16 mouse cellular contexts compared by ENCODE assay signal in the genomic region with DNA sequence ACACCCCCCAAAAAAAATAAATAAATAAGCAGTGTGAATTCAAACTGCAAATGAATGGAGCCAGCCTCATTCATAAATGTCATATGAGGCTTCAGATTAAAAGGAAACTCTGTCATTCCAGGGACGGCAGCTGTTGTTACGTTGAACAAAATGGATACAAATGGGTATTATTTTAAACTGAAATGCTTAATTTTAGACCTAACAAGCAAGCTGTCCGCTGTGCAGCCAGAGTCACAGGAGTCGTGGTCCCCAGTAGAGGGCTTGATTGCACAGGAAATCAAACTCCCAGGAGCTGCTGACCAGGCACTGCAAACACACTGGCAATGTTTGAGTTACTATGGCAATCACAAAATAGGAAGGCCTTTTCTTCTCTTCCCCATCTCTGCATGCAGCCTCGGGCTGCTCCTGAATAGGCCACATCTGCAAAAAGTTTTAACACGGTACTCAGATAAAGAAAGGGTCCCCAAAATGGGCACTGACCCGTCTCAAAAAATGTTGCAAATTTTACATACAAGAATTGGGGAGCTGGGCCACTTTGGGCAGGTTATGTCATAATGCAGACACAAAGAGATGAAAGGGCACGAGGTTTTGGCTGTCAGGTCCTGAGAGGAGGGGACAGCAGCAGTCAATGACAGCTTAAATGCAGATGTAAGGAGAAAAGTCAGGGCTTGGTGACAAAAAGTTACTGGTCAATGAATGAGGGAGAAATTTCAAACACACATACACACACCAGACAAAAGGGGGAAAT. TPM values are rescaled to one million over a fixed set of nuclear protein-coding genes. Genes with fewer than 3 reads are reported as not detected.
DNase-seq lines count a peak whose midpoint lies in the region; ATAC-seq and TF ChIP-seq lines count a peak whose summit lies in the region.
"Had no signal": no experiment of that assay in that cellular context is flagged by ENCODE, and none has a peak within 500 bp of the region (broad histone marks: within the 10 kb centered on the region; RNA-seq: fewer than 3 reads in every experiment).

No protein-coding gene starts in this region.

- no peak overlapping the region for H3K4me3 ChIP-seq in forebrain, postnatal 0 days (ENCODE audit: low read depth, low read length)
- no peak overlapping the region for H3K4me3 ChIP-seq in forebrain, embryonic 15.5 days
- H3K4me3 ChIP-seq in midbrain, embryonic 11.5 days (ENCODE audit: low read depth, low read length), result no peak overlapping the region
- no peak overlapping the region for H3K4me3 ChIP-seq in midbrain, embryonic 15.5 days
- no peak overlapping the region for H3K4me3 ChIP-seq in hindbrain, embryonic 15.5 days
- H3K4me3 ChIP-seq in neural tube, embryonic 13.5 days, result no peak overlapping the region
- H3K4me3 ChIP-seq: heart, adult 2 months had no signal

- no peaks in the 10 kb centered on the region for H3K36me3 ChIP-seq in forebrain, postnatal 0 days (ENCODE audit: insufficient read depth)
- no peaks in the 10 kb centered on the region for H3K36me3 ChIP-seq in forebrain, embryonic 15.5 days
- H3K36me3 ChIP-seq in midbrain, embryonic 11.5 days (ENCODE audit: control insufficient read depth, insufficient read depth, low read length), result no peaks in the 10 kb centered on the region
- no peaks in the 10 kb centered on the region for H3K36me3 ChIP-seq in midbrain, embryonic 15.5 days (replicated peaks)
- no peaks in the 10 kb centered on the region for H3K36me3 ChIP-seq in hindbrain, embryonic 15.5 days
- H3K36me3 ChIP-seq in neural tube, embryonic 13.5 days, result no peaks in the 10 kb centered on the region
- H3K36me3 ChIP-seq: G1E had no signal

- no peak overlapping the region for H3K9ac ChIP-seq in forebrain, postnatal 0 days
- no peak overlapping the region for H3K9ac ChIP-seq in forebrain, embryonic 15.5 days (replicated peaks)
- peak overlapping the region; percentile 36; the same call in 1 of the 2 replicates for H3K9ac ChIP-seq in midbrain, embryonic 11.5 days (ENCODE audit: low read length)
- H3K9ac ChIP-seq in midbrain, embryonic 15.5 days, result no peak overlapping the region
- no peak overlapping the region for H3K9ac ChIP-seq in hindbrain, embryonic 15.5 days
- no peak overlapping the region for H3K9ac ChIP-seq in neural tube, embryonic 13.5 days
- H3K9ac ChIP-seq: liver, postnatal 0 days had no signal

- TF ChIP-seq CTCF in forebrain, postnatal 0 days (IDR thresholded peaks at IDR 0.05; ENCODE audit: low read depth), result no peak

- no peaks in the 10 kb centered on the region for H3K9me3 ChIP-seq in forebrain, postnatal 0 days (ENCODE audit: low read length)
- no peaks in the 10 kb centered on the region for H3K9me3 ChIP-seq in forebrain, embryonic 15.5 days
- peaks cover 3% of the 10 kb centered on the region; the same call in 1 of the 2 replicates for H3K9me3 ChIP-seq in midbrain, embryonic 11.5 days (ENCODE audit: control insufficient read depth, low read length)
- no peaks in the 10 kb centered on the region for H3K9me3 ChIP-seq in midbrain, embryonic 15.5 days
- no peaks in the 10 kb centered on the region for H3K9me3 ChIP-seq in hindbrain, embryonic 15.5 days
- H3K9me3 ChIP-seq in neural tube, embryonic 13.5 days, result no peaks in the 10 kb centered on the region
- H3K9me3 ChIP-seq: G1E had no signal

- WGBS in forebrain, postnatal 0 days, result 9% methylated on average over 8 of the region's 8 CpGs
- WGBS in forebrain, embryonic 15.5 days, result 9% methylated on average over 8 of the region's 8 CpGs
- WGBS in midbrain, embryonic 11.5 days, result 18% methylated on average over 8 of the region's 8 CpGs
- WGBS in midbrain, embryonic 15.5 days, result 9% methylated on average over 8 of the region's 8 CpGs
- 10% methylated on average over 8 of the region's 8 CpGs for WGBS in hindbrain, embryonic 15.5 days
- 10% methylated on average over 8 of the region's 8 CpGs for WGBS in neural tube, embryonic 13.5 days

- no peak overlapping the region for H3K27ac ChIP-seq in forebrain, postnatal 0 days (ENCODE audit: low read depth, low read length)
- H3K27ac ChIP-seq in forebrain, embryonic 15.5 days (replicated peaks), result no peak overlapping the region
- no peak overlapping the region for H3K27ac ChIP-seq in midbrain, embryonic 11.5 days (ENCODE audit: low read depth, low read length)
- H3K27ac ChIP-seq in midbrain, embryonic 15.5 days, result no peak overlapping the region
- no peak overlapping the region for H3K27ac ChIP-seq in hindbrain, embryonic 15.5 days (replicated peaks)
- no peak overlapping the region for H3K27ac ChIP-seq in neural tube, embryonic 13.5 days (replicated peaks)
- H3K27ac ChIP-seq: heart, adult 2 months had no signal

- ATAC-seq in forebrain, postnatal 0 days, result peak; percentile 55; the same call in 1 of the 2 replicates
- ATAC-seq in forebrain, embryonic 15.5 days (replicated peaks), result no peak
- peak; percentile 65 for ATAC-seq in midbrain, embryonic 11.5 days (ENCODE audit: low FRiP score)
- no peak for ATAC-seq in midbrain, embryonic 15.5 days (replicated peaks)
- peak; percentile 65 for ATAC-seq in hindbrain, embryonic 15.5 days (ENCODE audit: low FRiP score, low read depth)
- 0 out of 2 replicates have a peak, but pooled peaks have one; percentile 40 for ATAC-seq in neural tube, embryonic 13.5 days (ENCODE audit: low read depth)
- ATAC-seq: liver, postnatal 0 days had no signal

- no peak overlapping the region for H3K4me2 ChIP-seq in forebrain, postnatal 0 days (ENCODE audit: low read depth)
- H3K4me2 ChIP-seq in forebrain, embryonic 15.5 days (replicated peaks), result no peak overlapping the region
- H3K4me2 ChIP-seq in midbrain, embryonic 11.5 days, result no peak overlapping the region
- no peak overlapping the region for H3K4me2 ChIP-seq in midbrain, embryonic 15.5 days
- no peak overlapping the region for H3K4me2 ChIP-seq in hindbrain, embryonic 15.5 days
- H3K4me2 ChIP-seq in neural tube, embryonic 13.5 days, result no peak overlapping the region

- H3K4me1 ChIP-seq in forebrain, postnatal 0 days (ENCODE audit: insufficient read depth), result no peaks in the 10 kb centered on the region
- peaks cover 12% of the 10 kb centered on the region for H3K4me1 ChIP-seq in forebrain, embryonic 15.5 days
- peaks cover 25% of the 10 kb centered on the region for H3K4me1 ChIP-seq in midbrain, embryonic 11.5 days (ENCODE audit: control insufficient read depth, insufficient read depth, low read length)
- H3K4me1 ChIP-seq in midbrain, embryonic 15.5 days, result peaks cover 10% of the 10 kb centered on the region
- H3K4me1 ChIP-seq in hindbrain, embryonic 15.5 days (replicated peaks), result peaks cover 13% of the 10 kb centered on the region
- peaks cover 24% of the 10 kb centered on the region for H3K4me1 ChIP-seq in neural tube, embryonic 13.5 days (replicated peaks)

- peaks cover 15% of the 10 kb centered on the region for H3K27me3 ChIP-seq in forebrain, postnatal 0 days (ENCODE audit: insufficient read depth, low read length)
- H3K27me3 ChIP-seq in forebrain, embryonic 15.5 days, result peaks cover 38% of the 10 kb centered on the region
- H3K27me3 ChIP-seq in midbrain, embryonic 11.5 days (ENCODE audit: control insufficient read depth, insufficient read depth, low read length), result peaks cover 17% of the 10 kb centered on the region
- peaks cover 25% of the 10 kb centered on the region for H3K27me3 ChIP-seq in midbrain, embryonic 15.5 days (replicated peaks)
- peaks cover 29% of the 10 kb centered on the region for H3K27me3 ChIP-seq in hindbrain, embryonic 15.5 days
- H3K27me3 ChIP-seq in neural tube, embryonic 13.5 days, result peaks cover 35% of the 10 kb centered on the region

- DNase-seq in forebrain, postnatal 0 days, result peak; percentile 39
- peak; percentile 93 for DNase-seq in midbrain, embryonic 11.5 days (ENCODE audit: low spot score, missing footprints)
- DNase-seq in kidney, adult 9 months, result no peak
- no peak for DNase-seq in right cerebral cortex, postnatal 36 days (ENCODE audit: low spot score in 2 of 2)
- DNase-seq: cerebellum, adult 9-11 months; heart, adult 2 months; heart, postnatal 36 days; kidney, adult 2 months; liver, postnatal 0 days had no signal

RNA-seq across cellular contexts. Expression of a gene that starts 54.0 kb away (rescaled TPM):
- 1.2 and 3.2 TPM in 2 replicates for total RNA-seq in forebrain, postnatal 0 days (2014; rRNA removed)
- polyA plus RNA-seq in forebrain, postnatal 0 days (2015; fragmentation: Nextera tagmentation; extraction: Ambion mirVana), result 1.2 and 1.4 TPM in 2 replicates
- 2.1 and 3.3 TPM in 2 replicates for polyA plus RNA-seq in forebrain, embryonic 15.5 days (2015; fragmentation: Nextera tagmentation; extraction: Ambion mirVana)
- polyA plus RNA-seq in midbrain, embryonic 11.5 days (2014; fragmentation: Nextera tagmentation; extraction: Ambion mirVana), result 14.6 and 19.0 TPM in 2 replicates
- polyA plus RNA-seq in midbrain, embryonic 15.5 days (2015; fragmentation: Nextera tagmentation; extraction: Ambion mirVana), result 5.5 and 6.7 TPM in 2 replicates
- 7.4 and 9.3 TPM in 2 replicates for polyA plus RNA-seq in hindbrain, embryonic 15.5 days (2015; fragmentation: Nextera tagmentation; extraction: Ambion mirVana)
- polyA plus RNA-seq in neural tube, embryonic 13.5 days (2015; fragmentation: Nextera tagmentation; extraction: Ambion mirVana), result 5.3 and 7.1 TPM in 2 replicates
- total RNA-seq: G1E; heart, adult 2 months; heart, postnatal 36 days had no signal
- polyA plus RNA-seq: C2C12; G1E; heart, adult 2 months; kidney, adult 2 months; liver, postnatal 0 days; thymus, postnatal 0 days had no signal

RNA-seq across cellular contexts. Expression of a gene that starts 57.7 kb away (rescaled TPM):
- 92.1 and 126 TPM in 2 replicates for total RNA-seq in forebrain, postnatal 0 days (2014; rRNA removed)
- polyA plus RNA-seq in forebrain, postnatal 0 days (2015; fragmentation: Nextera tagmentation; extraction: Ambion mirVana), result 114 and 141 TPM in 2 replicates
- polyA plus RNA-seq in forebrain, embryonic 15.5 days (2015; fragmentation: Nextera tagmentation; extraction: Ambion mirVana), result 114 TPM in 2 replicates
- polyA plus RNA-seq in midbrain, embryonic 11.5 days (2014; fragmentation: Nextera tagmentation; extraction: Ambion mirVana), result 111 and 120 TPM in 2 replicates
- 95.6 and 96.5 TPM in 2 replicates for polyA plus RNA-seq in midbrain, embryonic 15.5 days (2015; fragmentation: Nextera tagmentation; extraction: Ambion mirVana)
- 97.8 and 104 TPM in 2 replicates for polyA plus RNA-seq in hindbrain, embryonic 15.5 days (2015; fragmentation: Nextera tagmentation; extraction: Ambion mirVana)
- polyA plus RNA-seq in neural tube, embryonic 13.5 days (2015; fragmentation: Nextera tagmentation; extraction: Ambion mirVana), result 94.7 and 109 TPM in 2 replicates

RNA-seq across cellular contexts. Expression of a gene that starts 58.1 kb away (rescaled TPM):
- 10.0 and 14.4 TPM in 2 replicates for total RNA-seq in forebrain, postnatal 0 days (2014; rRNA removed)
- polyA plus RNA-seq in forebrain, postnatal 0 days (2015; fragmentation: Nextera tagmentation; extraction: Ambion mirVana), result 5.6 and 6.5 TPM in 2 replicates
- polyA plus RNA-seq in forebrain, embryonic 15.5 days (2015; fragmentation: Nextera tagmentation; extraction: Ambion mirVana), result 9.9 and 10.8 TPM in 2 replicates
- polyA plus RNA-seq in midbrain, embryonic 11.5 days (2014; fragmentation: Nextera tagmentation; extraction: Ambion mirVana), result 8.1 and 8.9 TPM in 2 replicates
- polyA plus RNA-seq in midbrain, embryonic 15.5 days (2015; fragmentation: Nextera tagmentation; extraction: Ambion mirVana), result 3.9 and 4.0 TPM in 2 replicates
- 4.5 and 6.5 TPM in 2 replicates for polyA plus RNA-seq in hindbrain, embryonic 15.5 days (2015; fragmentation: Nextera tagmentation; extraction: Ambion mirVana)
- 6.9 and 7.4 TPM in 2 replicates for polyA plus RNA-seq in neural tube, embryonic 13.5 days (2015; fragmentation: Nextera tagmentation; extraction: Ambion mirVana)

Comparison
In these comparisons a context has a peak if more than half of its experiments do, and no peak if none do; other contexts are left out.
1. ATAC-seq: peak in forebrain, postnatal 0 days (single experiment), midbrain, embryonic 11.5 days (single experiment), hindbrain, embryonic 15.5 days (single experiment) and neural tube, embryonic 13.5 days (single experiment); none in forebrain, embryonic 15.5 days (single experiment) and midbrain, embryonic 15.5 days (single experiment).
2. DNase-seq: peak in forebrain, postnatal 0 days (single experiment) and midbrain, embryonic 11.5 days (single experiment); none in kidney, adult 9 months (single experiment) and right cerebral cortex, postnatal 36 days (0 of 2).